23 mouse cellular contexts compared by ENCODE assay signal in the genomic region with DNA sequence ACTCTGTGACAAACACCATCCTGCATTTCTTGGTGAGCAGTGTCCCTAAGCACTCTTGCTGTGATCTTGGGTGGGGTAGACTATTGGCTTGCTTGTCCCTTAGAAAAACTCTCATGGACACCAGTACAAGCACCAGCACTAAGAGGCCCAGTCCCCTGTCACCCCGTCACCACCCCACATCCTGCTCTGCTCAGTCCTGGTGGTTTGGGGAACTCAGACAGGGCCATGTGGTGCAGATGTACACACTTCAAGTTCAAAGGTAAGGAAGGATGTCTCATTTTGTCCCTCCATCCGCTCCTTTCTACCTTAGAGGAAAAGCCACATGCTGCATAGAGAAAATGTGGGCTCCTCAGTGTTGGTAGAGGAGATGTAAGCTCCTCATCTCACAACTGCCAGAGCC.
DNase-seq lines count a peak whose midpoint lies in the region; ATAC-seq lines count a peak whose summit lies in the region.
"Had no signal": no experiment of that assay in that cellular context is flagged by ENCODE, and none has a peak within 500 bp of the region (broad histone marks: within the 10 kb centered on the region; RNA-seq: fewer than 3 reads in every experiment).

No protein-coding gene starts in this region.

- WGBS in embryonic facial prominence, embryonic 13.5 days, result 93% methylated on average over 2 of the region's 2 CpGs
- WGBS in embryonic facial prominence, embryonic 10.5 days, result 94% methylated on average over 2 of the region's 2 CpGs
- WGBS in embryonic facial prominence, embryonic 15.5 days, result 90% methylated on average over 2 of the region's 2 CpGs

- H3K36me3 ChIP-seq in embryonic facial prominence, embryonic 13.5 days, result no peaks in the 10 kb centered on the region
- H3K36me3 ChIP-seq in embryonic facial prominence, embryonic 10.5 days (replicated peaks), result no peaks in the 10 kb centered on the region
- H3K36me3 ChIP-seq in embryonic facial prominence, embryonic 15.5 days, result no peaks in the 10 kb centered on the region
- H3K36me3 ChIP-seq: forebrain, embryonic 15.5 days; heart, embryonic 10.5 days; hindbrain, embryonic 15.5 days; kidney, embryonic 15.5 days; liver, embryonic 13.5 days; midbrain, embryonic 10.5 days; neural tube, embryonic 12.5 days had no signal

- intact Hi-C loops in left cerebral cortex, postnatal 10 days (cut with DNase I), result loop anchor here (10.0 kb wide), 1 partner anchor 532 kb away; no protein-coding TSS in a partner anchor

- H3K9ac ChIP-seq in embryonic facial prominence, embryonic 13.5 days, result no peak overlapping the region
- H3K9ac ChIP-seq in embryonic facial prominence, embryonic 15.5 days, result no peak overlapping the region
- H3K9ac ChIP-seq: forebrain, embryonic 15.5 days; hindbrain, embryonic 15.5 days; kidney, embryonic 15.5 days; liver, embryonic 13.5 days; lung, embryonic 14.5 days; neural tube, embryonic 12.5 days had no signal

- H3K4me1 ChIP-seq in embryonic facial prominence, embryonic 13.5 days, result peaks cover 23% of the 10 kb centered on the region
- peaks cover 13% of the 10 kb centered on the region; the same call in 1 of the 2 replicates for H3K4me1 ChIP-seq in embryonic facial prominence, embryonic 10.5 days
- peaks cover 22% of the 10 kb centered on the region for H3K4me1 ChIP-seq in embryonic facial prominence, embryonic 15.5 days
- H3K4me1 ChIP-seq: forebrain, embryonic 15.5 days; liver, embryonic 13.5 days had no signal

- no peak overlapping the region for H3K4me3 ChIP-seq in embryonic facial prominence, embryonic 13.5 days
- H3K4me3 ChIP-seq in embryonic facial prominence, embryonic 10.5 days, result no peak overlapping the region
- no peak overlapping the region for H3K4me3 ChIP-seq in embryonic facial prominence, embryonic 15.5 days (replicated peaks)
- H3K4me3 ChIP-seq: erythroblast, embryonic 14.5 days; forebrain, embryonic 15.5 days; heart, embryonic 10.5 days; hindbrain, embryonic 15.5 days; kidney, embryonic 15.5 days; left cerebral cortex, adult 2 months; liver, embryonic 13.5 days; midbrain, embryonic 10.5 days; neural tube, embryonic 12.5 days had no signal

- H3K9me3 ChIP-seq in embryonic facial prominence, embryonic 13.5 days, result no peaks in the 10 kb centered on the region
- H3K9me3 ChIP-seq in embryonic facial prominence, embryonic 10.5 days, result no peaks in the 10 kb centered on the region
- H3K9me3 ChIP-seq in embryonic facial prominence, embryonic 15.5 days (replicated peaks), result no peaks in the 10 kb centered on the region
- H3K9me3 ChIP-seq: forebrain, embryonic 15.5 days; heart, embryonic 10.5 days; hindbrain, embryonic 15.5 days; kidney, embryonic 15.5 days; liver, embryonic 13.5 days; midbrain, embryonic 10.5 days; neural tube, embryonic 12.5 days had no signal

- H3K27me3 ChIP-seq in embryonic facial prominence, embryonic 13.5 days, result no peaks in the 10 kb centered on the region
- 0 out of 2 replicates have a peak, but pooled peaks cover under 1% of the 10 kb centered on the region for H3K27me3 ChIP-seq in embryonic facial prominence, embryonic 10.5 days (replicated peaks; ENCODE audit: low read depth, poor library complexity, severe bottlenecking)
- no peaks in the 10 kb centered on the region for H3K27me3 ChIP-seq in embryonic facial prominence, embryonic 15.5 days
- H3K27me3 ChIP-seq: forebrain, embryonic 15.5 days; hindbrain, embryonic 15.5 days; kidney, embryonic 15.5 days; liver, embryonic 13.5 days; neural tube, embryonic 12.5 days had no signal

- no peak for DNase-seq in embryonic facial prominence, embryonic 10.5 days (ENCODE audit: low spot score)
- peak; percentile 29 for DNase-seq in naive thymus-derived CD4-positive, alpha-beta T cell, adult 2 months (ENCODE audit: low read depth)
- peak; percentile 69 for DNase-seq in thymus, postnatal 14 days
- DNase-seq in cerebellum, postnatal 10 days, result no peak
- DNase-seq in left cerebral cortex, postnatal 10 days (ENCODE audit: extremely low spot score in 1 of 2, low spot score in 2 of 2), result no peak
- DNase-seq in cerebellum, adult 9-11 months, result no peak
- DNase-seq: adrenal gland, adult 8-10 months; cerebellum, postnatal 14 days; kidney, postnatal 4 days; liver, embryonic 13.5 days; lung, embryonic 14.5 days had no signal

- no peak for ATAC-seq in embryonic facial prominence, embryonic 13.5 days (ENCODE audit: insufficient number of reproducible peaks, insufficient read depth, low FRiP score, low TSS enrichment, low read depth)
- ATAC-seq in embryonic facial prominence, embryonic 15.5 days (ENCODE audit: insufficient number of reproducible peaks, low FRiP score, low TSS enrichment, low read depth), result no peak
- ATAC-seq: forebrain, embryonic 15.5 days; intestine, postnatal 0 days had no signal

- H3K4me2 ChIP-seq in embryonic facial prominence, embryonic 13.5 days, result no peak overlapping the region
- H3K4me2 ChIP-seq in embryonic facial prominence, embryonic 15.5 days (replicated peaks), result no peak overlapping the region
- H3K4me2 ChIP-seq: forebrain, embryonic 15.5 days; hindbrain, embryonic 15.5 days; kidney, embryonic 15.5 days; liver, embryonic 13.5 days; lung, embryonic 14.5 days; neural tube, embryonic 12.5 days had no signal

- peak overlapping the region; percentile 53 for H3K27ac ChIP-seq in embryonic facial prominence, embryonic 13.5 days
- no peak overlapping the region for H3K27ac ChIP-seq in embryonic facial prominence, embryonic 10.5 days (replicated peaks)
- peak overlapping the region; percentile 74 for H3K27ac ChIP-seq in embryonic facial prominence, embryonic 15.5 days (replicated peaks)
- H3K27ac ChIP-seq: heart, embryonic 10.5 days; hindbrain, embryonic 15.5 days; kidney, embryonic 15.5 days; liver, embryonic 13.5 days; macrophage; neural tube, embryonic 12.5 days had no signal

Comparison
In these comparisons a context has a peak if more than half of its experiments do, and no peak if none do; other contexts are left out.
1. DNase-seq: peak in naive thymus-derived CD4-positive, alpha-beta T cell, adult 2 months (single experiment) and thymus, postnatal 14 days (single experiment); none in embryonic facial prominence, embryonic 10.5 days (single experiment), cerebellum, postnatal 10 days (0 of 2), left cerebral cortex, postnatal 10 days (0 of 2) and cerebellum, adult 9-11 months (single experiment).